Mouse (Mus musculus): ENCODE measurements around the gene Rab5b.

Gene Rab5b

DNA sequence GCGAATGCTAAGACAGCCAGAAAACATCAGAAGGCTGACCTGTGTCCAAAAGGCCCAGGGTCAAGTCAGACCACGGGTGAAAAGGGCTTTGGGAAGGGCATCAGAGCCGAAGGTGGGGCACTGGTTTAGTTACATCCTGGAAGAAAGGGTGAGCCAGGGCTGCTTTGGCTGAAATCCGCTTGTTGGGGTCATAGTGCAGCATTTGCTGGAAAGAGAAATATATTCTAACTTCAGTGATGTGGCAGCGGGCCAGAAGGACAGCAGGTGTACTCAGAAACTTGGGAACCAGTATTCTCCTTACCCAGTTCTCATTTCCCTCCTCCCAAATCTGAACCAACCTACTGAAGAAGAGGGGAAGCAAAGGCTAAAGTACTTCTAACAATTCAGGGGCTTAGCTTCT lies 2.9 kb upstream of the Rab5b start:
- no peak for DNase-seq

DNA sequence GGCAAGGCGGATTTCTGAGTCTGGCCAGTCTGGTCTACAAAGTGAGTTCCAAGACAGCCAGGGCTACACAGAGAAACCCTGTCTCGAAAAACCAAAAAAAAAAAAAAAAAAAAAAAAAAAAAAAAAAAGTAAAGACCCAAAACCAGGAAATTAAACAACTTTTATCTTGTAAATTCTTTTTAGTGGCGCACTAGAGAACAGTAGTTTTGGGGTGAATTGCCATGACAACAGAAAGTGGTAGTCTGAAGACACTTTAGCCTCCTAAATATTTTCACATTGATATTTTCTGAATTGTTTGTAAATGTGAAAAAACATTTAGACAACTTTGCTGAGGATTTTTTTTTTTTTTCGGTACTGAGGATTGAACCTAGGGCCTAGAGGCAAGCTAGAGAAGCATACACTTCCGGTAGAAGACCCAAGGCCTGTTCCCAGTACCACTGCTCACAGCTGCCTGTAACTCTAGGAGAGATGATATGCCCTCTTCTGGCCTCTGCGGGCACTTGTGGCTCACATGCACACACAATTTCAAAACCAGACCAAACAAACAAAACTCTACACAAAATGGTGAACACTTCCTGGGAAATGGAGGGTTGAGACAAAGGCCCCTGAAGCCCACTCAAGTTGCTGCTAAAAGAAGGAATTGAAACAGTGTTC lies 1.1 kb upstream of the Rab5b start:
- no peak for DNase-seq

DNA sequence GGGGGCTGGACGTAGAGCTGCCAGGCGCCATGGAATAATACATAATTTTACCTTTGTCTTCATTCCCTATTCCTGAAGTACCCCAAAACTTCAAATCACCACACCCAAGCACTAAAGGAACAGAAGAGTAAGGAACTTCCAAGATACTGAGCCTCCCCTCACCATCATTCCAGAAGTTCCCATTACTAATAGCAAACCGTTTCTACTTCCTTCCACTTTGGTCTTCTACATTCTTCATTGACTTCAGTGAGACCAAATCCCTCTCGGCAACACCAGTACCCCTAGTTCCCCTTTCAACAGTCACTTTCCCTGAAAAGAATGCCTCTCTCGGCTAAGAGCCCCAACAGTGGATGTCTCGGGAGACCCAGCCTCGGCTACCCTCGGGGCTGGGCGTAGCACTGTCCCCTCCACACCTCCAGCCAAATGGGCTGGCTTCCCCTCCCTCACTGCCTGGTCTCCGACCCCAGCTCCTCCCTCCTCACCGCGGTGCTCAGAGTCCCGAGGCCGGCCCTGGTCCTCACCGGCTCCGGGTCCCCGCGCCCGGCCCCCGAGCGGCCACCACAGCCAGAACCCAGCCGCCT lies 563 bp downstream of the Rab5b start:
- DNase-seq: no peak

DNA sequence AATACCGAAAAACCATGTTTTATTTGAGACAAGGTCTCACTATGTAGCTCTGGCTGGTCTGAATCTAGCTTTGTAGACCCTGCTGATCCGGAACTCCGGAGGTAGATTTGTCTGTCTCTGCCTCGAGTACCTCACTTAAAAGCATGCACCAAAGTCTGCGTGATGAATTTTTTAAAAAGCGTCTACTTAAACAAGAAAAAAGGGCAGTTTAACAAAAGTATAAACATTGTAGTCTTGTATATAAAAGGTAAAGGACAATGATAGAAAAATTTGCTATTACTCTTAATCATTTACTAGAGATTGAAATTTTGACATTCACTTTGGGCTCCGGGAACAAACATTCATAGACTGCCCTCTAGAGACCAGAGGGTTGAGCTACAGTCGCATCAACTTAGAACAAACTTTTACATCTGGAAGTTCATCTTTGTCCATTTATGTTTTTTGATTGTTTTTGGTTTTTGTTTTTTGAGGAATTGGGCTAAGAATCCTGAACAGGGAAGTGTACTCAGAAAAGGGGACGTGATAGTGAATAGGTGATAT lies 21.5 kb downstream of the Rab5b start:
- DNase-seq: peak; percentile 73

DNA sequence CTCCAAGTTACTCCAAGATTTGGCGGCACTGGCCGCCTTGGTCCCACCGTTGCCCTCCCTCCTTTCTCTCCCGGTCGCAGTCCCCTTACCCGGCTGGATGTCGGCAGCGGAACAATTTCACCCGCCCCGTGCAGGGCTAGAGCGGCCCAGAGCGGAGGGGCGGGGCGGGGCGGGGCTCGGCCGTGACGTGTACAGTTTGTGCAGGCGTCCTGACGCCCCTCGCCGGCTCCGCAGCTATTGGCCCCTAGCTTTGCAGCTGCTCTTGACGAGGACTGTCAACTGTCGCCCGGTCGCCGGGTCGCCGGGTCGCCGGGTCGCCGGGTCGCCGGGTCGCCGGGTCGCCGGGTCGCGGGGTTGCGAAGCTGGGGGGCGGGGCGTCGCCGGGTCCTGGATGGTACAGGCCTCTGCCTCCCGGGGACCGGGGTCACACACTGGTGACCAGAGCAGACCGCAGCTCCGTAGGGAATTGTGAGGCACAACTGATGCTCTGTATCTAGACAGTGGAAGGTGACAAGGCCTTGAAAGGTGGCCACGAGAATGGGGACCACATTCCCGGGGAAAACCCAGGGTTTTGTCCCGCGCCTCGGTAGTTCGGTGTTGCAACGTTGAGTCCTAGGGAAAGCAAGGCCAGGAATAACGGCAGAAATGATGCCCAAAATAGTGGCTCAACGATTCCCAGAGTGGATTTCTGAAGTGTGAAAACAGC lies 22.1 kb downstream of the Rab5b start, which contains the start of gene Suox:
Gene Suox (minus strand): TSS at position 311 of the 706 bp plus-strand sequence.
- DNase-seq: peak; percentile 93

DNA sequence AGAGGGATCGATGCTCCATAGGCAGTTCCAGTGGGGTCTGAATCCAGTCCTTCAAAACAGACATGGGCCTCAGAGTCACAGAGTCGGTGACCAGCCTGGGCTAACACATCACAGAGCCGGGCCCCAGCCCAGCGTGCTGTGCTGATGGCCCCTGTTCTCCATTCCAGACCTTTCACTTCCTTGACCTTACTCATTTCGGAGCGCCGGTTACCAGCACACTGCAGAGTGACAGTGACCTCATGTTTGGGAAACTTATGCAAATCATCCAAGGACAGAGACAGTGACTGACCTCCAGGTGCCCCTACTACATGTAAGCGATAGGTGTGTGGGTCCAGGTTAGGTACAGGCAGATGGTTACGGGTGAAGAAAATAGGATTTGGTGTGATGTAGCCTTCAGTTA lies 24.9 kb downstream of the Rab5b start:
- DNase-seq: no peak

DNA sequence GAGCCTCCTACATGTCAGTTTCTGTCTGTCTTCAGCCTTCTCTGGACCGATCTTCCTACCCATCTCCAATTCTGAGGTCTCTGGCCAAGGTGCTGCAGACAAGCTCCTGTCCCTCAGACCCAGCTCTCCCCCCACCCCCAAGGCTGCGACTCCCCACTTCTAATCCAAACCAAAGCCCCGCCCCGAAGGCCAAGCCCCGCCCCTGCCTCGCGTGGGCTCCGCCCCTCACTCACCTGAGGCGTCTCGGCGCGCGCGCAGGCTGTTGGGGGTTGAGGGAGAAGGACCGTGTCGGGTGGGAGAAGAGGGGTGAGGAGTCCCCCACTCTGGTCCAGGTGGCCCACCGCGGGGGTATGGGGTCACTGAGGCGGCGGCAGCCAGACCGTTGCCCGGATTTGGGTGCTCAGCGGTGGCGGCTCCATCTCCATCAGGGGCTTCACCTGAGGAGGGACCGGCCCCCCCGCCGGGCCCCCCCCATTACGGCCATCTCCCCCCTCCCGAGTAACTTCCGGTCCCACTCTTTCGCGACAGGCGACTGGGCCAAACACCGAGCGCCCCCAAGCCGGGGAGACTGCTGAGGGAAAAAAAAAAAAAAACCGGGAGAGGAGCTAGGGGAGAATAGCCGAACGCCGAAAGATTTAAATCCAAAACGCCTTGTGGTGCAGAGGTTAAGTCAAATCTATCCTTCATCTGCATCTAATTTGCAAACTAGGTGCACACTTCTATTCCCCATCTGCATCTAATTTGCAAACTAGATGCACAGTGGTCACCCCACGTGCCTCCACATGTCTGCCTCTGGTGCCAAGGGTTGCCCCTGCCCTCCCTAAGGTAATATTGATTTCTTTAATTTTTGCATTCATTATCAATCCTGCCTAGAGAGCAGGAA lies 27.0 kb downstream of the Rab5b start:
- peak; percentile 76 for DNase-seq

DNA sequence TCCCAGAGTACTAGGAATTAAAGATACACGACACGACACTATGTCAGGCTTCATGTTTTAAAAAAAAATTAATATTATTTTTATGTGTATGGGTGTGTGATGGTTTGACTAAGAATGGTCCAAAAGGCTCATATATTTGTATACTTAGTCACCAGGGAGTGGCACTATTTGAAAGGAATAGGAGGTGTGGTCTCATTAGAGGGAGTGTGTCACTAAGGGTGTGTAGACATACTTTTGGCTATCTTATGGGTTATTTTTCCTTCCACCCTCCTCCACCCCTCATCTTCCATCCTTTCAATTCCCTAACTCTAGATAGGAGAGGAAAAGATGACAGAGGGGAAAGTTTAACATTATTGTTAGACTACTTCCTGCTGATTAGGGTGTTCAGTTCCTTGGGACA lies 30.3 kb downstream of the Rab5b start:
- no peak for DNase-seq

DNA sequence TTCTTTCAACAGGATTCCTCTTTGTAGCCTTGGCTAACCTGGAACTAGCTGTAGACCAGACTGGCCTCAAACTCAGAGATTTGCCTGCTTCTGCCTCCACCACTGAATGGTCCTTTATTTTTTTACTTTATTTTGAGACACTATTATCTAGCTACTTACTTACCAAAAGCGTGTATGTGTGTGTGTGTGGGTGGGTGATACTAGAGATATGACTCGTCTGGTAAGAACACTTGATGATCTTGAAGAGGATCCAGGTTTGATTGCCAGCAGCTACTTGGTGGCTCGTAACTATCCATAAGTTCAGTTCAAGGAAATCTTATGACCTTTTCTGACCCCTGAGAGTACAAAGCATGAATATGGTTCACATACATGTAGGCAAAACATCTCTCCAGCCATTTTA lies 30.8 kb downstream of the Rab5b start:
- no peak for DNase-seq

DNA sequence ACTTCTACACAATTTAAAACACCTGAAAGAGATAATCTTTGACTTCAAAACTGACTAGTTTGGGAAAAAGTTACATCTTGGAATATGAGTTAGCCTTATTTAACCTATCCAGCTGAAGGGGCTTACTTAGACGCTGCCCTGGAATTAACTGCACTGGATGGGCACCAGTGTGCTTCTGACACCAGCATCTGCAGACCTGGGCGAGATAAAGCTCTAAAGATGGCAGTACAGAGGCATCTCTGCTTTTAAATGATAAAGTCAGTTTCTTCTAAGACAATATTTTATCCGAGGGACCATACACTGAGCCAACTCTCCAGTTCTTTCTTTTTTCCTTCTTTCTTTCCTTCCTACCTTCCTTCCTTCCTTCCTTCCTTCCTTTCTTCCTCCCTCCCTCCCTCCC lies 31.3 kb downstream of the Rab5b start:
- no peak for DNase-seq

DNA sequence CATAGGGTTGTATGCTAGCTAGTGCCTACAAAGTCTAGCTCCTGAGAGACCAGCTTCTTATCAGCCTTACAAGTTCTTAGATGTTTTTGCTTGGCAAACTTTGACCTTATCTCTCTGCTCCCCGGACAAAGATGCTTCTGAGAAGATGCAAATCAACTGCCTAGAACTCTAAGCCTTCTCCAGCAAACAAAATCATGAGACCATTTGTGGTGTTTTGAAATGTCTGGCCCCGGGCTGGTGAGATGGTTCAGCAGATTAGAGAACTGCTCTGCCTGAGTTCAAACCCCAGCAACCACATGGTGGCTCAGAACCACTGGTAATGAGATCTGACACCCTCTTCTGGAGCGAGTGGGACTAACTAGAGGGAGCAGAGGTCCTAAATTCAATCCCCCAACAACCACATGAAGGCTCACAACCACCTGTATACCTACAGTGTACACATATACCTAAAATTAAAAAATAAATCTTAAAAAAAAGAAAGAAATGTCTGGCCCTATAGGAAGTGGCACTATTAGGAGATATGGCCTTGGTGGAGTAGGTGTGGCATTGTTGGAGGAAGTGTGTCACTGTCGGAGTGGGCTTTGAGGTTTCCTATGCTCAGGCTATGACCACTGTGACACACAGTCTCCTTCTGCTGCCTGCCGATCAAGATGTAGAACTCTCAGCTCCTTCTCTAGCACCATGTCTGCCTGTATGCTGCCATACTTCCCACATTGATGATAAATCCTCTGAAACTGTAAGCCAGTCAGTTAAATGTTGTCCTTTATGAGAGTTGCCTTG lies 32.4 kb downstream of the Rab5b start:
- DNase-seq: no peak

DNA sequence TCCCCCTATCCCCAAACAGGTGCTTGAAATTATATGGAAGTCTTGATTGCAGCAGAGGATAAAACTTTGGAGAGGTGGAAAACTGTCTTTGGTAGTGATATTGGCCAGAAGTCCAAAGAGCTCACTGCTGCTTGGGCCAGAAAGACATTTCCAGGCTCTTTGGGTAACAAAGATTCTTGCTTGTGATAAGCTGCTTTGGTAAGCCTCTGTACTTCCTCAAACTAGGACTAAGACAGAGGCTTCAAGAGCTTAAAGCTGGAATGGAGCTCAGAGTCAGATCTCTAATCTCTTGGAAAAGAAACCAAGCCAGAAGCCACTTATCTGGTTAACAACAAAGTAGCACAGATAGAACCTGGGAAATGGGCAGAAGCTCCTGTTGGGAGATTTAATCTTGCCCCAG lies 33.6 kb downstream of the Rab5b start:
- DNase-seq: no peak

DNA sequence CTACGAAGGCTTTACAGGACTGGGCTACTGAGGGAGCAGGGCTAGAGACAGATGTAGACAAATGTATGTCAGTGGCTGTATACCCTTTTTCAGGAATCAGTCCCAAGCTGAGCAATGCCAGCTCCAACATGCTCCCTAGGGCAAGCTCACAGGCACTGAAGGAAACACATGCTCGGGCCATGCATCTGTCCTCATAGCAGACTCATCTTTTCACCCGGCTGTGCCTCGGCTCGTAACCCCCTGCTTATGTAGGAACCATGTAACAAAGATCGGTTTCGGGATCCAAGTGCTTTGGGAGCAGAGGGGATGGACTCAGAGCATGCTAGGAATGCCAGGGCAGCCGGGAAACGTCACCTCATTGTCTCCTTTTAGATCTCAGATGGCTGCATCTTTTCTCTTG lies 36.6 kb downstream of the Rab5b start:
- DNase-seq: no peak

DNA sequence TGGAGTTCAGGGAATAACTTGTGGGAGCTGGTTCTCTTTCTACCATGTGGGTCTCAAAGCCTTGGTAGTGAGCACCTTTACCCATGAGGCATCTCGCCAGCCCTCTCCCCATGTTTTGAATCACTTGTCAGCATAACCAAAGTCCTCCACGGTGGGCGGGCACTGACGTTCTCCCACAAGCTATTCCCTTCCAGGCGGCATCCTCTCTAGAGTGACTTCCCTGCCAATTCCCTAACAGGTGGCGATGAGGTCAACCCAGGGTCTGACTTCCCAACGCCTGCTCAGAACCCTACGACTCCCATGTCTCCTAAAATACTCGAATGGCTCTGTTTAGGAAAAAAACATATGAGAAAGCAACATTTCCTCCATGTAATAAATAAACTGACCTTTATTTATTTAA lies 38.2 kb downstream of the Rab5b start:
- no peak for DNase-seq

DNA sequence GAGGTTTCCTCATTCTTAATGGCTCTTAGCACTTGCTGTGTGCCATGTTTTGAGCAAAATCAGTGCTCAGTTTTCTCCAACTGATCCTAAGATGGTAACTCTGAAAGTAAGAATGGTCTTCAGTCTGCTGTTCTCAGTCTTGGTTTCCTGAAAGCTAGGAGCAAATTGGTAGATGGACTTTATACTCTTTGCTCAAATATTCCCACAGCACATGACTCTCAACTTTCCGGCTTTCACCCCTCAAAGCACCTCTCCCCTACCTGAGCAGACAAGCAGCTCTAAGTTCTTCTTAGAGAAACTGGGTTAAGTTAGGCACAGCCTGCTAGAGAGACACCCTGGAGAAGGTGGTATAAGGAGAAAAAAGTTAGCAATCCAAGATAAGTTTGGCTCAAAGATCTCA lies 39.3 kb downstream of the Rab5b start:
- DNase-seq: no peak

DNA sequence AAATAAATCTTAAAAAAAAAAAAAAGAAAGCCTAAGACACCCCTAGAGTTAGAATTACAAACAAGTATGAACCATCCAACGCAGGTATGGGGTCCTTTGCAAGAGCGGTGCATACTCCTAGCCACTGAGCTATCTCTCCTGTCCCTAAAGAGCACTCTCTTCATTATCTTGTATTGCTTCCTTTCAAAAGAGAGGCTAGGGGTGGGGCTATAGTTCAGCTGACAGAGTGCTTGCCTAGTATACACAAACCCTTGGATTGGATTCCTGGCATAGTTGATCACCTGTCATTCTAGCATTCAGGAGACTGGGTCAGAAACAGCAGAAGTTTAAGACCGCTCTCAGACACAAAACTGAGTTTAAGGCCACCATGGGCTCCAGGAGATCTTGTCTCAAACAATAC lies 40.8 kb downstream of the Rab5b start:
- no peak for DNase-seq

DNA sequence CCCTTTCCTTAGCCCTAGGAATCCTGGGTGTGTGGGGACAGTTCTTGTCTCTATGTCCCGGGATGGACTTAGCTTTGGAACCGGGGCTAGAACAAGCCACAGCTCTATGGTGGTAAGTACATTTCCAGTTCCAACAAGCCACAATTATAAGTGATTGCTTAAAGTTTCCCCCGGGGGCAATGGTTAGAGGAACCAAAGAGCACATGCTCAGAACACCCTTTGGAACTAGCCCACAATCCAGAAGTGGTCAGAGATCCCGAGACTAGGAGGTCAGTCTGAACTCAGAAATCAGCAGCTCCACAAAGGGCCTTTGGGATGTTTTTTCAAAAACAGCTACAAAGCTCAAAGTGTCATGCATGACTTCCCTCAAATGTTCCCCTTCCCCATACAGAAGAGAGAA lies 42.2 kb downstream of the Rab5b start:
- no peak for DNase-seq

DNA sequence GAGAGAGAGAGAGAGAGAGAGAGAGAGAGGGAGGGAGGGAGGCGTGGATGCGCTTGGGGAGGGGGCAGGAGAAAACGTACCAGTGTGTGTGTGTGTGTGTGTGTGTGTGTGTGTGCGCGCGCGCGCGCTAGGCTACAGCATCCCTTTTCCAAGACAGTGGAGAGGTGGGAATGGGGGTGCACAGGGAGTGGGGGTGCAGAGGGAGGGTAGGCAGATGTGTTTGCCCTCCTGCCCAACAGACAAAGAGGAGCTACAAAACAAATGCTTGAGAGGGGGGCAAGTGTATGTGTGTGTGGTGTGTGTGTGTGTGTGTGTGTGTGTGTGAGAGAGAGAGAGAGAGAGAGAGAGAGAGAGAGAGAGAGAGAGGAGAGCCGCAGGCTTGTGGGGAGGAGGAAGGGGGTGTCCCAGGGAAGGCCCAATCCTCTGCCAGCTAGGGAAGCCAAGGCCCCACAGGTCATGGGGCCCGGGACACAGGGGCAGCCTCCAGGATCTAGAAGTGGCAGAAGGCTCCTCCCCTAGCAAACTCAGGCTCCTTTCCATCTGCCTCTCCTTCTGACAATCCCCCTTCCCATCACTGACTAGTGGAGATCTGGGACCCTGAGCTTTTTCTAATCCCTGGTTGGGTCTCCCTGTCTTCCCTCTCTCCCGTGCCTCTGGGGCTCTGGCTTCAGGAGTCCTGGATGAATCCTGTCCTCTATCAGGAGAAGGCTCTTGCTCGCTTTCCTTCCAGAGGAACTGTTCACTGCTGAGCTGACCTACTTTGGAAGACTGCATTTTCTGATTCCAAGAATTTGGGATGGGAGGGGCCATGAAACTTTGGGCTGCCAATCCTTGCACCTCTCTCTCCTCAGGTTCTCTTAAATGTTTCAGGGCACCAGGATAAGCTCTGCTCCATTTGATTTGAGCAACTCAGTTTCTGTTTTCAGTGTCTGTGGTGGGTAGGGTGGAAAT lies 49.6 kb downstream of the Rab5b start:
- peak; percentile 68 for DNase-seq

DNA sequence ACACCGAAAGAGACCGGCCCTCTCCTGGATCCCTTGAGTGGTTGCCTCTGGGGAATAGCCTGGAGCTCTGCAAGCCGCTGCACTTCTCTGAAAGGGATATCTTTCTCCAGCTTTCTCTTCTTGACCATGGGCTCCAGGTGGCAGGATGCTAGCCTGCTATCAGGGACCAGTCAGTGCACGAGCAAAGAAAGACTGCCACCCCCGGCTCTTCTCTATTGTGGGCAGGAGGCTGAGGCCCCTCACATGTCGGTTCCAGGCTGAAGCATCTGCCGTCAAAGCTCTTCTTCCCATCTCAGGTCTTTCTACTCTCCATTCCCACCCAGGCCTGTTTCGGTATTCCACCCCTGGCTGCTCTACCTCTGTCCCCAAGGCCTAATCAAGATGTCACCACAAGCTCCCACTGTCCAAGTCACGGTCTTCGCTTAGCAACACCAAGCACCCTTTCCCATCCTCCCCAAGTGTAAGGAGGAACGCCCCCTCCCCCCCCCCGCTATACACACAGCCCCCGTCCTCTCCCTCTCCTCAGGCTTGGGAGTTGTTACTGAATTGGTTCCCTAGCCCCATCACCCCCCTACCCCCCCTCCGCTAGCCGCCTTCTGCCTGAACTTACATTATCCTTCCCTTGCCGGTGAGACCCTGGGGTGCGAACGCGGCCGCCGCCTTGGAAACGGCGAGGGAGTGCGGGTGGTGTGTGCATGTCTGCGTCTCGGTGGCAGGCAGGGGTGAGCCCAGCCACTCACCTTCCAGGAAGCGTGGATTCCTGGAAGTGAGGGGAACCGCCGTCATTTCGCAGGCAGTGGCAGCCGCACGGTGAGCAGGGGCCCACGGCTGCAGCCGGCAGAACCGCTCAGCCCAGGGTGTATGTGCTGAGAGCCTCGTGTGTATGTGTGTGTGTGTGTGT lies 50.7 kb downstream of the Rab5b start, which contains the start of gene Ikzf4:
Gene Ikzf4 (minus strand): TSS at position 881 of the 901 bp plus-strand sequence.
- peak; percentile 68 for DNase-seq

DNA sequence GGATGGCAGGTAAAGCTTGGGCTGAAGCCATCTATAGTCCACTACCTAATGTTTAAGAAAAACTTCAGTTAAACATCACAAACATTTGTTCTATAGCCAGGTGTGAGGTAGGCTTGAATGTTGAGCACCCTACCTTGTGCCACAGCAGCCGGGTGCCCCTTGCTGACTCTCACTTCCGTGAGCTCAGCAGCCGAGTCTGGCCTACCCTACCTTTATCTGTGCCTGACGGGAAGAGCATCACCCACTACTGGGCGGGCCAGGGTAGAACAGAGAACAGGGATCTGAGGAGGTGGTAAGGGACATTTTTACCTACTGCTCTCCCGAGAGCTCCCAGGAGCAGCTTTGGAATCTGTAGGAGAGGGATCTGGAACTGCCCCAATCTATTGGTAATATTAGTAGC lies 53.3 kb downstream of the Rab5b start:
- no peak for DNase-seq

All from embryo, embryonic 11 days (tissue).